Mouse (Mus musculus): ENCODE measurements around the gene Gpr26. TPM values are rescaled to one million over a fixed set of nuclear protein-coding genes. Genes with fewer than 3 reads are reported as not detected.

Gpr26 gene
- polyA plus RNA-seq, 1 experiment from 2014 or later: not detected

- H3K27me3 ChIP-seq (replicated peaks; ENCODE audit: insufficient read depth, low read length): no peaks in the 10 kb centered on the region
- no peak overlapping the region for H3K4me3 ChIP-seq (ENCODE audit: low read depth, low read length)
- no peaks in the 10 kb centered on the region for H3K36me3 ChIP-seq (ENCODE audit: insufficient read depth, low read length)
- no peak for DNase-seq (ENCODE audit: low spot score)
- H3K27ac ChIP-seq (ENCODE audit: low read length): no peak overlapping the region
- no peak for TF ChIP-seq EP300 (IDR thresholded peaks at IDR 0.05)
- no peak for TF ChIP-seq CTCF (IDR thresholded peaks at IDR 0.05)
- no peaks in the 10 kb centered on the region for H3K9me3 ChIP-seq (ENCODE audit: low read length)
- no peak overlapping the region for H3K4me2 ChIP-seq (replicated peaks; ENCODE audit: low read depth, low read length)
- WGBS: 41% methylated on average over 1 of the region's 1 CpGs
- no peak overlapping the region for H3K9ac ChIP-seq (replicated peaks; ENCODE audit: low read depth)
- no peaks in the 10 kb centered on the region for H3K4me1 ChIP-seq (ENCODE audit: insufficient read depth, low read depth, low read length)
- ATAC-seq: no peak
These were observed 26.0 kb downstream of the Gpr26 start for GRCm38 (mm10) chr7:131992226-131992625.

DNA sequence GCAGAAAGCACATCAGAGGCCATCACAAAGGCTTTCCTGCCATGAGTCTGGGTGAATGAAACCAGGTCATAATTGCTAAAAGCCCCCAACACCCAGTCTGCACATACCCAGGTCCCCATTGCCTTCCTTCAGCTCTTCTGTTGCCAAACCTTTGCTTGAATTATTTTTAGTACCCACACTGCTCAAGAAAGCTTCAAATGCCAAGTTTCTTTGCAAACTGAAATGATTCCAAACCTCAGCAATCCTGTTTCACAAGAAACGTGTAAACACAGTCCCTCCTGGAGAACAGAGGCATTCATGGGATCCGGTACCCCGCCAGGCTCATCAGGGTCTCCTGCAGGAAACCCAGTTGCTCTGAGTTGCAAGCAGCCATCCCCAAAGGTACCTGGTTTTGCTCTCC lies 26.6 kb downstream of the Gpr26 start:
- 61% methylated on average over 3 of the region's 3 CpGs for WGBS

DNA sequence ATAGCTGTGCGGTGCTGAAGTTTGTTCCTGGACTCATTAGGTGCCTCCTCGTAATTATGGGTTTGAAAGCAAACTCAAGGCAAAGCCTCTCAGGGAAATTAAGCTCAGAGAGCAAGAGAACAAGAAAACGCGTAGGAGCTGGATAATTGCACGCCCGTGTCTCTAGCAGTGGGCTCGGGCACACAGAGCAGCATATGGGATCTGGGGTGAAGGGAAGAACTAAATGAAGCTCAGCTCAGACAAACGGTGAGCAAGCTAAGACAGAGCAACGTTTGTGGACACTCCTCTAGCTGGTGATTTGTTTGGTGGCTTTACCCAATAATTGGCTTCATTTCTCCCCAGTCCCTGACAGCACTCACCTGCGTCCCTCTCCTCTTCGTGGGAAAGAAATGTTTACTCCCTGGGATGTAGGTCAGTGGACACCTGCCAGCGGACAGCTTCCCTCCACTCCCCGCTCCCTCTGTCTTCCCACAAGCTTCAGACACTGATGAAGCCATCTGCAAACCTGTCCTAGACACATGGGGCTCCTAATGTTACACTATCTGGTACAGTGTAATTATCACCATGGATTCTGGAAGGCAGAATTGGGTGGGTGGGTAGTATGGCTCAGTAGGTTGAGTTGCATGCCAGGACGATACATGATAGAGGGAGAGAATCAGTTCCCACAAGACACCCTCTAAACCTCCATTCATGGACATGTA lies 39.9 kb downstream of the Gpr26 start:
- Histone ChIP-seq H3K9ac (replicated peaks; ENCODE audit: low read depth) (no peak overlapping the region), H3K4me2 (replicated peaks; ENCODE audit: low read depth, low read length) (no peak overlapping the region), H3K9me3 (ENCODE audit: low read length) (no peaks in the 10 kb centered on the region), H3K4me1 (ENCODE audit: insufficient read depth, low read depth, low read length) (no peaks in the 10 kb centered on the region), H3K27me3 (replicated peaks; ENCODE audit: insufficient read depth, low read length) (no peaks in the 10 kb centered on the region), H3K36me3 (ENCODE audit: insufficient read depth, low read length) (no peaks in the 10 kb centered on the region), H3K4me3 (ENCODE audit: low read depth, low read length) (no peak overlapping the region), H3K27ac (ENCODE audit: low read length) (no peak overlapping the region)
- ATAC-seq (no peak), DNase-seq (ENCODE audit: low spot score) (no peak)
- TF ChIP-seq CTCF (IDR thresholded peaks at IDR 0.05) (no peak), EP300 (IDR thresholded peaks at IDR 0.05) (no peak)
- 69% methylated on average over 14 of the region's 14 CpGs for WGBS

More for the DNA sequence above, 26.6 kb downstream of the Gpr26 start:
- Histone ChIP-seq H3K4me2 (replicated peaks; ENCODE audit: low read depth, low read length) (no peak overlapping the region), H3K9ac (replicated peaks; ENCODE audit: low read depth) (no peak overlapping the region), H3K4me3 (ENCODE audit: low read depth, low read length) (no peak overlapping the region), H3K27me3 (replicated peaks; ENCODE audit: insufficient read depth, low read length) (no peaks in the 10 kb centered on the region), H3K9me3 (ENCODE audit: low read length) (no peaks in the 10 kb centered on the region), H3K36me3 (ENCODE audit: insufficient read depth, low read length) (no peaks in the 10 kb centered on the region), H3K4me1 (ENCODE audit: insufficient read depth, low read depth, low read length) (no peaks in the 10 kb centered on the region), H3K27ac (ENCODE audit: low read length) (no peak overlapping the region)
- DNase-seq (ENCODE audit: low spot score) (no peak), ATAC-seq (no peak)
- TF ChIP-seq EP300 (IDR thresholded peaks at IDR 0.05) (no peak), CTCF (IDR thresholded peaks at IDR 0.05) (no peak)

GRCm38 (mm10) chr7:132009002-132009401 lies 42.7 kb downstream of the Gpr26 start:
- no peak overlapping the region for H3K9ac ChIP-seq (replicated peaks; ENCODE audit: low read depth)
- ATAC-seq: peak; percentile 72
- H3K9me3 ChIP-seq (ENCODE audit: low read length): no peaks in the 10 kb centered on the region
- H3K27me3 ChIP-seq (replicated peaks; ENCODE audit: insufficient read depth, low read length): no peaks in the 10 kb centered on the region
- no peaks in the 10 kb centered on the region for H3K36me3 ChIP-seq (ENCODE audit: insufficient read depth, low read length)
- no peak overlapping the region for H3K27ac ChIP-seq (ENCODE audit: low read length)
- H3K4me3 ChIP-seq (ENCODE audit: low read depth, low read length): no peak overlapping the region
- no peak for TF ChIP-seq CTCF (IDR thresholded peaks at IDR 0.05)
- no peak for TF ChIP-seq EP300 (IDR thresholded peaks at IDR 0.05)
- WGBS: 47% methylated on average over 7 of the region's 7 CpGs
- H3K4me1 ChIP-seq (ENCODE audit: insufficient read depth, low read depth, low read length): no peaks in the 10 kb centered on the region
- peak; percentile 60 for DNase-seq (ENCODE audit: low spot score)
- H3K4me2 ChIP-seq (replicated peaks; ENCODE audit: low read depth, low read length): no peak overlapping the region

DNA sequence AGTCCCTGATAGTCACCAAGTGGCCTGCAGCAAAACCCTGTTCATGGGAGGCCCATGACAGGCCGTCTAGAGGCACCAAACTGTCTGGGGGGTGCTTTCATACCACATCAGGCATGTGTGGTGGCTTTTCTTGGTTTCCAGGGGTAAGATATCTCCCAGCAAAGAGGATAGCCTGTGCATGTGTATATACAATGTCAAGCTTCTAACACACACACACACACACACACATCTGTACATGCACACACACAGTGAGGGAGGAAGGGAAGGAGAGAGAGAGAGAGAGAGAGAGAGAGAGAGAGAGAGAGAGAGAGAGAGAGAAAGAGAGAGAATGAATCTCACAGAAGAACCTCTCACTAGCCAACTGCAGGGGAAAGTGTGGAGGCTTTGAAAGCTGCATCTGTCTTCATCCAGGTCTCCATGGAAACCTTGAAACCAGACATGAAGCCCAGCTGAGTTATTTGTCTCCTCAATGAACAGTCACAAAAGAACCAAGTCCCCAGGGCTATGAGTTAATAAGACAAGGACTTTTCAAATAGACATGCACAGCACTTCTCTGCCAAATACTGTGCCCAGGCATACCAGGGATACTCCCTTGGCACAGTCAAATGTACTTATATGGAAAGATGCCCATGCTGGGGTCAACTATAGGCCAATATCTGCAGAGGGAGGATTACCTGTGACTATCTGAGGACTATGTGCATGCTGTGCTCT lies 46.9 kb downstream of the Gpr26 start:
- 35% methylated on average over 1 of the region's 1 CpGs for WGBS
- Histone ChIP-seq H3K27me3 (replicated peaks; ENCODE audit: insufficient read depth, low read length) (no peaks in the 10 kb centered on the region), H3K9ac (replicated peaks; ENCODE audit: low read depth) (no peak overlapping the region), H3K4me2 (replicated peaks; ENCODE audit: low read depth, low read length) (no peak overlapping the region), H3K27ac (ENCODE audit: low read length) (no peak overlapping the region), H3K36me3 (ENCODE audit: insufficient read depth, low read length) (no peaks in the 10 kb centered on the region), H3K4me3 (ENCODE audit: low read depth, low read length) (no peak overlapping the region), H3K4me1 (ENCODE audit: insufficient read depth, low read depth, low read length) (no peaks in the 10 kb centered on the region), H3K9me3 (ENCODE audit: low read length) (no peaks in the 10 kb centered on the region)
- DNase-seq (ENCODE audit: low spot score) (no peak), ATAC-seq (no peak)
- TF ChIP-seq EP300 (IDR thresholded peaks at IDR 0.05) (no peak), CTCF (IDR thresholded peaks at IDR 0.05) (no peak)

DNA sequence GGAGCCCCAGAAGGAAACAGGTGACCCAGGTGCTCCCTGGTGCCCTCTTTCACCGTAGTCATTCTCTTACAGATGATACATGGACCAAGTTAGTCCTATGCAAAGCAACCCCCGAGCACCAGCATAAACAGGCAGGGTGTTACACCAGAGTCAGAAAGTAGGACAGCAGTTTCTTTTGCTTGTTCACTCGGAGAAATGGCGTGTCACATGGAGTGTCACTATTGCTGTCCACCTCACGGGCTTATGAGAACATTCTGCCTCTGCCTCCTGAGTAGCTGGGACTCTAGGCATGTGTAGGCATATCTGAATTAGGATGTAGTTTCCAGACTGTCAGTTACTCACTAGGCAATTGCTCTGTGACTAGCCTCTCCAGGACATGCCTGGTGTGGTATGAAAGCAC lies 47.7 kb downstream of the Gpr26 start:
- no peaks in the 10 kb centered on the region for H3K36me3 ChIP-seq (ENCODE audit: insufficient read depth, low read length)
- WGBS: 78% methylated on average over 5 of the region's 5 CpGs
- no peak for ATAC-seq

More for the DNA sequence above, 47.7 kb downstream of the Gpr26 start:
- Histone ChIP-seq H3K4me3 (ENCODE audit: low read depth, low read length) (no peak overlapping the region), H3K9ac (replicated peaks; ENCODE audit: low read depth) (no peak overlapping the region), H3K4me2 (replicated peaks; ENCODE audit: low read depth, low read length) (no peak overlapping the region), H3K9me3 (ENCODE audit: low read length) (no peaks in the 10 kb centered on the region), H3K27me3 (replicated peaks; ENCODE audit: insufficient read depth, low read length) (no peaks in the 10 kb centered on the region), H3K27ac (ENCODE audit: low read length) (no peak overlapping the region), H3K4me1 (ENCODE audit: insufficient read depth, low read depth, low read length) (no peaks in the 10 kb centered on the region)
- DNase-seq (ENCODE audit: low spot score): no peak
- TF ChIP-seq CTCF (IDR thresholded peaks at IDR 0.05) (no peak), EP300 (IDR thresholded peaks at IDR 0.05) (no peak)
